Mouse (Mus musculus) neural tube, embryonic 14.5 days (tissue): ENCODE measurements around the gene Hist1h4i. TPM values are rescaled to one million over a fixed set of nuclear protein-coding genes. Genes with fewer than 3 reads are reported as not detected.

Experiments used
- ATAC-seq: fragments of 200-750 bp; cut with Nextera tagmentation; 2 replicates; pipeline ENCODE4 v1.8.0; 2017; ENCODE audit warnings: low read depth, mild to moderate bottlenecking, moderate TSS enrichment, moderate library complexity
- H3K27ac ChIP-seq: fragments of 300-500 bp; sonication (generic); 2 replicates; pipeline ENCODE4 v1.5.1; 2014; ENCODE audit warnings: low read depth, mild to moderate bottlenecking, control low read depth, low read length, moderate library complexity, mixed read lengths
- H3K27me3 ChIP-seq: fragments of 300-500 bp; sonication (generic); 2 replicates; pipeline ENCODE4 v1.6.1; 2014; ENCODE audit warnings: low read length; ENCODE audit not compliant: control insufficient read depth, insufficient read depth
- H3K36me3 ChIP-seq: fragments of 300-500 bp; sonication (generic); 2 replicates; pipeline ENCODE4 v1.6.1; 2014; ENCODE audit warnings: low read length, mixed read lengths; ENCODE audit not compliant: control insufficient read depth, insufficient read depth
- H3K4me1 ChIP-seq: fragments of 300-500 bp; sonication (generic); 2 replicates; pipeline ENCODE4 v1.6.1; 2014; ENCODE audit warnings: low read length; ENCODE audit not compliant: control insufficient read depth, insufficient read depth
- H3K4me2 ChIP-seq: fragments of 300-500 bp; sonication (generic); 2 replicates; pipeline ENCODE4 v1.6.1; 2014; ENCODE audit warnings: mild to moderate bottlenecking, low read depth, low read length, control low read depth
- H3K4me3 ChIP-seq: fragments of 300-500 bp; sonication (generic); 2 replicates; pipeline ENCODE4 v1.5.1; 2014; ENCODE audit warnings: low read depth, low read length, control low read depth, mixed read lengths
- H3K9ac ChIP-seq: fragments of 300-500 bp; sonication (generic); replicated peaks from 2 replicates; pipeline ENCODE4 v1.6.1; 2014; ENCODE audit warnings: low read depth, mild to moderate bottlenecking, control low read depth, low read length, mixed read lengths
- H3K9me3 ChIP-seq: fragments of 300-500 bp; sonication (generic); 2 replicates; pipeline ENCODE4 v1.6.1; 2016; ENCODE audit warnings: low read length; ENCODE audit not compliant: control insufficient read depth
- WGBS: fragments of 180-500 bp; shearing (Covaris S2); extraction: QIAGEN DNeasy Blood & Tissue Kit; methylation state at CpG from one replicate; pipeline ENCODE4 v1.1.7; 2014; 5-methylcytosine and 5-hydroxymethylcytosine counted together
- polyA plus RNA-seq: library from polyadenylated mRNA; unstranded; fragments of >200 nt; fragmentation: Nextera tagmentation; extraction: Ambion mirVana; gene quantifications from 2 replicates; pipeline ENCODE4 v1.2.1, GENCODE M21; 2014

The Hist1h4i gene
- polyA plus RNA-seq, 1 experiment from 2014 or later = 5.7 TPM

- Histone ChIP-seq H3K9ac (peak overlapping the region; percentile 28; the same call in 1 of the 2 replicates), H3K27ac (no peak overlapping the region), H3K4me3 (peak overlapping the region; percentile 27), H3K4me2 (peak overlapping the region; percentile 55), H3K27me3 (peaks cover 93% of the 10 kb centered on the region), H3K4me1 (peaks cover 15% of the 10 kb centered on the region), H3K36me3 (no peaks in the 10 kb centered on the region), H3K9me3 (no peaks in the 10 kb centered on the region)
- WGBS = 1% methylated on average over 45 of the region's 45 CpGs
- ATAC-seq = peak; percentile 62; the same call in 1 of the 2 replicates
Measured at GRCm38 (mm10) chr13:22005605-22006333, 35.4 kb downstream of the Hist1h4i start.

- Histone ChIP-seq H3K27ac (no peak overlapping the region), H3K4me3 (no peak overlapping the region), H3K4me1 (peaks cover 13% of the 10 kb centered on the region), H3K4me2 (no peak overlapping the region), H3K9me3 (no peaks in the 10 kb centered on the region), H3K27me3 (peaks cover 88% of the 10 kb centered on the region), H3K36me3 (no peaks in the 10 kb centered on the region), H3K9ac (no peak overlapping the region)
- no peak for ATAC-seq
- WGBS = 26% methylated on average over 5 of the region's 5 CpGs
Measured at GRCm38 (mm10) chr13:22001823-22002222, 39.3 kb downstream of the Hist1h4i start.

GRCm38 (mm10) chr13:22001346-22001745 lies 39.8 kb downstream of the Hist1h4i start:
- 62% methylated on average over 2 of the region's 2 CpGs for WGBS
- Histone ChIP-seq H3K9me3 (no peaks in the 10 kb centered on the region), H3K27ac (no peak overlapping the region), H3K9ac (no peak overlapping the region), H3K4me2 (no peak overlapping the region), H3K4me3 (no peak overlapping the region), H3K36me3 (no peaks in the 10 kb centered on the region), H3K27me3 (peaks cover 87% of the 10 kb centered on the region), H3K4me1 (peaks cover 8% of the 10 kb centered on the region; the same call in 1 of the 2 replicates)
- ATAC-seq = no peak

- Histone ChIP-seq H3K36me3 (no peaks in the 10 kb centered on the region), H3K9me3 (no peaks in the 10 kb centered on the region), H3K9ac (no peak overlapping the region), H3K27me3 (peaks cover 82% of the 10 kb centered on the region), H3K4me3 (no peak overlapping the region), H3K4me2 (no peak overlapping the region), H3K27ac (no peak overlapping the region), H3K4me1 (no peaks in the 10 kb centered on the region)
- WGBS = 46% methylated on average over 4 of the region's 4 CpGs
- no peak for ATAC-seq
Measured at GRCm38 (mm10) chr13:21999147-21999546, 42.0 kb downstream of the Hist1h4i start.

- Histone ChIP-seq H3K9ac (no peak overlapping the region), H3K4me1 (no peaks in the 10 kb centered on the region), H3K27ac (no peak overlapping the region), H3K4me3 (no peak overlapping the region), H3K27me3 (peaks cover 82% of the 10 kb centered on the region), H3K9me3 (no peaks in the 10 kb centered on the region), H3K4me2 (no peak overlapping the region), H3K36me3 (no peaks in the 10 kb centered on the region)
- no peak for ATAC-seq
- WGBS = 21% methylated on average over 3 of the region's 3 CpGs
Measured at GRCm38 (mm10) chr13:21998412-21998811, 42.8 kb downstream of the Hist1h4i start.

- Histone ChIP-seq H3K9ac (no peak overlapping the region), H3K4me2 (no peak overlapping the region), H3K4me3 (no peak overlapping the region), H3K9me3 (no peaks in the 10 kb centered on the region), H3K36me3 (no peaks in the 10 kb centered on the region), H3K27me3 (peaks cover 80% of the 10 kb centered on the region), H3K27ac (no peak overlapping the region), H3K4me1 (no peaks in the 10 kb centered on the region)
- 8% methylated on average over 4 of the region's 4 CpGs for WGBS
- no peak for ATAC-seq
Measured at GRCm38 (mm10) chr13:21997821-21998220, 43.3 kb downstream of the Hist1h4i start.

GRCm38 (mm10) chr13:21997201-21997820 lies 43.9 kb downstream of the Hist1h4i start:
- ATAC-seq = no peak
- Histone ChIP-seq H3K4me3 (no peak overlapping the region), H3K4me1 (no peaks in the 10 kb centered on the region), H3K36me3 (no peaks in the 10 kb centered on the region), H3K4me2 (no peak overlapping the region), H3K27ac (no peak overlapping the region), H3K27me3 (peaks cover 76% of the 10 kb centered on the region), H3K9ac (no peak overlapping the region), H3K9me3 (no peaks in the 10 kb centered on the region)
- WGBS = 2% methylated on average over 21 of the region's 21 CpGs

- H3K4me3 ChIP-seq = peak overlapping the region; percentile 3; the same call in 1 of the 2 replicates
- no peak for ATAC-seq
- H3K36me3 ChIP-seq = no peaks in the 10 kb centered on the region
- no peak overlapping the region for H3K4me2 ChIP-seq
- H3K27me3 ChIP-seq = peaks cover 72% of the 10 kb centered on the region
- 2% methylated on average over 13 of the region's 13 CpGs for WGBS
- no peaks in the 10 kb centered on the region for H3K4me1 ChIP-seq
- H3K27ac ChIP-seq = no peak overlapping the region
- H3K9me3 ChIP-seq = no peaks in the 10 kb centered on the region
- H3K9ac ChIP-seq = no peak overlapping the region
Measured at GRCm38 (mm10) chr13:21996840-21997185, 44.3 kb downstream of the Hist1h4i start.

- 2% methylated on average over 12 of the region's 12 CpGs for WGBS
- Histone ChIP-seq H3K4me2 (no peak overlapping the region), H3K9ac (no peak overlapping the region), H3K36me3 (no peaks in the 10 kb centered on the region), H3K4me3 (peak overlapping the region; percentile 3; the same call in 1 of the 2 replicates), H3K9me3 (no peaks in the 10 kb centered on the region), H3K27me3 (peaks cover 67% of the 10 kb centered on the region), H3K27ac (no peak overlapping the region), H3K4me1 (no peaks in the 10 kb centered on the region)
- no peak for ATAC-seq
Measured at GRCm38 (mm10) chr13:21996101-21996839, 44.9 kb downstream of the Hist1h4i start.
